In genomic region chr2:180290503-180290902, GRCm38 (mm10) we compare ENCODE assay signal across 25 mouse cellular contexts. TPM values are rescaled to one million over a fixed set of nuclear protein-coding genes. Genes with fewer than 3 reads are reported as not detected.
DNase-seq lines count a peak whose midpoint lies in the region; ATAC-seq and TF ChIP-seq lines count a peak whose summit lies in the region.
"Had no signal": no experiment of that assay in that cellular context is flagged by ENCODE, and none has a peak within 500 bp of the region (broad histone marks: within the 10 kb centered on the region; RNA-seq: fewer than 3 reads in every experiment).

No protein-coding gene starts in this region.

- H3K27me3 ChIP-seq in heart, embryonic 11.5 days (ENCODE audit: control insufficient read depth, insufficient read depth, low read length): no peaks in the 10 kb centered on the region
- H3K27me3 ChIP-seq in kidney, embryonic 16.5 days (ENCODE audit: insufficient read depth, low read length): no peaks in the 10 kb centered on the region
- no peaks in the 10 kb centered on the region for H3K27me3 ChIP-seq in midbrain, embryonic 11.5 days (ENCODE audit: control insufficient read depth, insufficient read depth, low read length)
- no peaks in the 10 kb centered on the region for H3K27me3 ChIP-seq in midbrain, embryonic 14.5 days (ENCODE audit: control insufficient read depth, insufficient read depth, low read length)
- no peaks in the 10 kb centered on the region for H3K27me3 ChIP-seq in forebrain, postnatal 0 days (ENCODE audit: insufficient read depth, low read length)
- H3K27me3 ChIP-seq: limb, embryonic 12.5 days; midbrain, embryonic 12.5 days had no signal

- H3K9me3 ChIP-seq in heart, embryonic 11.5 days (replicated peaks; ENCODE audit: control insufficient read depth, low read length): no peaks in the 10 kb centered on the region
- H3K9me3 ChIP-seq in kidney, embryonic 16.5 days (ENCODE audit: low read length): no peaks in the 10 kb centered on the region
- no peaks in the 10 kb centered on the region for H3K9me3 ChIP-seq in midbrain, embryonic 11.5 days (ENCODE audit: control insufficient read depth, low read length)
- no peaks in the 10 kb centered on the region for H3K9me3 ChIP-seq in midbrain, embryonic 14.5 days (ENCODE audit: control insufficient read depth, low read length)
- no peaks in the 10 kb centered on the region for H3K9me3 ChIP-seq in forebrain, postnatal 0 days (ENCODE audit: low read length)
- H3K9me3 ChIP-seq: hindbrain, embryonic 13.5 days; limb, embryonic 12.5 days; midbrain, embryonic 12.5 days had no signal

- no peak for ATAC-seq in heart, embryonic 11.5 days (replicated peaks; ENCODE audit: insufficient number of reproducible peaks, low FRiP score, low TSS enrichment)
- no peak for ATAC-seq in kidney, embryonic 16.5 days (ENCODE audit: low FRiP score, low TSS enrichment)
- ATAC-seq in midbrain, embryonic 11.5 days (ENCODE audit: low FRiP score): no peak
- no peak for ATAC-seq in midbrain, embryonic 14.5 days (ENCODE audit: low FRiP score, low TSS enrichment)
- no peak for ATAC-seq in forebrain, postnatal 0 days
- ATAC-seq: forebrain, embryonic 16.5 days; liver, postnatal 0 days had no signal

- intact Hi-C loops in heart, postnatal 10 days (cut with DNase I): no loop called here

- TF ChIP-seq CTCF in forebrain, postnatal 0 days (IDR thresholded peaks at IDR 0.05; ENCODE audit: low read depth): no peak

- H3K4me1 ChIP-seq in heart, embryonic 11.5 days (ENCODE audit: control insufficient read depth, insufficient read depth, low read length): peaks cover 22% of the 10 kb centered on the region
- no peaks in the 10 kb centered on the region for H3K4me1 ChIP-seq in kidney, embryonic 16.5 days (ENCODE audit: insufficient read depth, low read length)
- no peaks in the 10 kb centered on the region for H3K4me1 ChIP-seq in midbrain, embryonic 11.5 days (ENCODE audit: control insufficient read depth, insufficient read depth, low read length)
- no peaks in the 10 kb centered on the region for H3K4me1 ChIP-seq in midbrain, embryonic 14.5 days (ENCODE audit: control insufficient read depth, insufficient read depth, low read length)
- H3K4me1 ChIP-seq in forebrain, postnatal 0 days (ENCODE audit: insufficient read depth): no peaks in the 10 kb centered on the region
- H3K4me1 ChIP-seq: hindbrain, embryonic 13.5 days; midbrain, embryonic 12.5 days had no signal

- no peak overlapping the region for H3K27ac ChIP-seq in heart, embryonic 11.5 days (ENCODE audit: low read depth, low read length)
- peak overlapping the region; percentile 87; the same call in 1 of the 2 replicates for H3K27ac ChIP-seq in kidney, embryonic 16.5 days (ENCODE audit: low read length)
- no peak overlapping the region for H3K27ac ChIP-seq in midbrain, embryonic 11.5 days (ENCODE audit: low read depth, low read length)
- H3K27ac ChIP-seq in midbrain, embryonic 14.5 days (replicated peaks; ENCODE audit: low read depth, low read length): no peak overlapping the region
- H3K27ac ChIP-seq in forebrain, postnatal 0 days (ENCODE audit: low read depth, low read length): no peak overlapping the region
- H3K27ac ChIP-seq: hindbrain, embryonic 13.5 days; limb, embryonic 12.5 days; macrophage; midbrain, embryonic 12.5 days had no signal

- DNase-seq in heart, postnatal 10 days: no peak
- DNase-seq in kidney, postnatal 36 days: no peak
- peak; percentile 35 for DNase-seq in midbrain, embryonic 11.5 days (ENCODE audit: low spot score, missing footprints)
- no peak for DNase-seq in midbrain, embryonic 14.5 days
- no peak for DNase-seq in forebrain, postnatal 0 days
- no peak for DNase-seq in right cerebral cortex, postnatal 4 days
- DNase-seq: adrenal gland, postnatal 36 days; cerebellum, adult 9-10 months; gastrocnemius, postnatal 25 days; heart, adult 18-20 months; heart, postnatal 14 days; liver, postnatal 0 days; thymus, postnatal 14 days had no signal

- H3K36me3 ChIP-seq in heart, embryonic 11.5 days (ENCODE audit: control insufficient read depth, insufficient read depth, low read length): no peaks in the 10 kb centered on the region
- H3K36me3 ChIP-seq in kidney, embryonic 16.5 days (ENCODE audit: insufficient read depth, low read length): no peaks in the 10 kb centered on the region
- no peaks in the 10 kb centered on the region for H3K36me3 ChIP-seq in midbrain, embryonic 11.5 days (ENCODE audit: control insufficient read depth, insufficient read depth, low read length)
- H3K36me3 ChIP-seq in midbrain, embryonic 14.5 days (ENCODE audit: control insufficient read depth, insufficient read depth, low read length): no peaks in the 10 kb centered on the region
- no peaks in the 10 kb centered on the region for H3K36me3 ChIP-seq in forebrain, postnatal 0 days (ENCODE audit: insufficient read depth)
- H3K36me3 ChIP-seq: hindbrain, embryonic 13.5 days; limb, embryonic 12.5 days; midbrain, embryonic 12.5 days had no signal

- peak overlapping the region; percentile 43 for H3K4me2 ChIP-seq in heart, embryonic 11.5 days
- H3K4me2 ChIP-seq in kidney, embryonic 16.5 days (replicated peaks; ENCODE audit: low read depth, low read length): no peak overlapping the region
- H3K4me2 ChIP-seq in midbrain, embryonic 11.5 days: no peak overlapping the region
- H3K4me2 ChIP-seq in midbrain, embryonic 14.5 days (ENCODE audit: low read length): no peak overlapping the region
- no peak overlapping the region for H3K4me2 ChIP-seq in forebrain, postnatal 0 days (ENCODE audit: low read depth)
- H3K4me2 ChIP-seq: hindbrain, embryonic 13.5 days; limb, embryonic 12.5 days; liver, embryonic 11.5 days; midbrain, embryonic 12.5 days had no signal

- H3K4me3 ChIP-seq in heart, embryonic 11.5 days (ENCODE audit: low read depth, low read length): no peak overlapping the region
- H3K4me3 ChIP-seq in kidney, embryonic 16.5 days (ENCODE audit: low read length): no peak overlapping the region
- H3K4me3 ChIP-seq in midbrain, embryonic 11.5 days (ENCODE audit: low read depth, low read length): no peak overlapping the region
- H3K4me3 ChIP-seq in midbrain, embryonic 14.5 days (replicated peaks; ENCODE audit: low read depth, low read length): no peak overlapping the region
- no peak overlapping the region for H3K4me3 ChIP-seq in forebrain, postnatal 0 days (ENCODE audit: low read depth, low read length)
- H3K4me3 ChIP-seq: hindbrain, embryonic 13.5 days; limb, embryonic 12.5 days; midbrain, embryonic 12.5 days had no signal

- H3K9ac ChIP-seq in heart, embryonic 11.5 days (ENCODE audit: low read depth, low read length): no peak overlapping the region
- no peak overlapping the region for H3K9ac ChIP-seq in kidney, embryonic 16.5 days (replicated peaks; ENCODE audit: low read length)
- no peak overlapping the region for H3K9ac ChIP-seq in midbrain, embryonic 11.5 days (ENCODE audit: low read length)
- no peak overlapping the region for H3K9ac ChIP-seq in midbrain, embryonic 14.5 days (replicated peaks; ENCODE audit: low read length)
- no peak overlapping the region for H3K9ac ChIP-seq in forebrain, postnatal 0 days
- H3K9ac ChIP-seq: hindbrain, embryonic 13.5 days; limb, embryonic 12.5 days; liver, postnatal 0 days; midbrain, embryonic 12.5 days had no signal

- 29% methylated on average over 6 of the region's 6 CpGs for WGBS in heart, embryonic 11.5 days (ENCODE audit: insufficient replicate concordance)
- WGBS in kidney, embryonic 16.5 days: 53% methylated on average over 6 of the region's 6 CpGs
- WGBS in midbrain, embryonic 11.5 days: 65% methylated on average over 6 of the region's 6 CpGs
- WGBS in midbrain, embryonic 14.5 days: 72% methylated on average over 6 of the region's 6 CpGs
- WGBS in forebrain, postnatal 0 days: 74% methylated on average over 6 of the region's 6 CpGs

RNA-seq across cellular contexts. Expression of gene Rbbp8nl, which starts 0.8 kb away (rescaled TPM):
- polyA plus RNA-seq in heart, embryonic 11.5 days (2014; fragmentation: Nextera tagmentation; extraction: Ambion mirVana): 0.10 TPM in 1 of 2 replicates, not detected in the other
- not detected for total RNA-seq in heart, postnatal 10 days (2021)
- 1.5 and 1.6 TPM in 2 replicates for polyA plus RNA-seq in kidney, embryonic 16.5 days (2015; fragmentation: Nextera tagmentation; extraction: Ambion mirVana)
- not detected in 2 replicates for polyA plus RNA-seq in midbrain, embryonic 11.5 days (2014; fragmentation: Nextera tagmentation; extraction: Ambion mirVana)
- not detected in 2 replicates for polyA plus RNA-seq in midbrain, embryonic 14.5 days (2014; fragmentation: Nextera tagmentation; extraction: Ambion mirVana)
- total RNA-seq in forebrain, postnatal 0 days (2014; rRNA removed): not detected in 2 replicates
- not detected in 2 replicates for polyA plus RNA-seq in forebrain, postnatal 0 days (2015; fragmentation: Nextera tagmentation; extraction: Ambion mirVana)
- total RNA-seq: adrenal gland, postnatal 36 days; gastrocnemius, postnatal 25 days; heart, adult 18-20 months; heart, postnatal 14 days; layer of hippocampus, adult 8-10 months; left cerebral cortex, postnatal 14 days; monocyte, adult 5-6 weeks; neutrophil, adult 5-6 weeks had no signal
- polyA plus RNA-seq: forebrain, embryonic 16.5 days; hindbrain, embryonic 13.5 days; liver, postnatal 0 days; macrophage had no signal

RNA-seq across cellular contexts. Expression of gene Cables2, which starts 17.2 kb away (rescaled TPM):
- 11.8 TPM in 2 replicates for polyA plus RNA-seq in heart, embryonic 11.5 days (2014; fragmentation: Nextera tagmentation; extraction: Ambion mirVana)
- 10 to 100 TPM; 16.5 to 16.7 TPM for total RNA-seq in heart, postnatal 10 days (2021)
- polyA plus RNA-seq in kidney, embryonic 16.5 days (2015; fragmentation: Nextera tagmentation; extraction: Ambion mirVana): 6.7 and 11.2 TPM in 2 replicates
- 13.3 and 14.4 TPM in 2 replicates for polyA plus RNA-seq in midbrain, embryonic 11.5 days (2014; fragmentation: Nextera tagmentation; extraction: Ambion mirVana)
- 32.0 and 37.5 TPM in 2 replicates for polyA plus RNA-seq in midbrain, embryonic 14.5 days (2014; fragmentation: Nextera tagmentation; extraction: Ambion mirVana)
- total RNA-seq in forebrain, postnatal 0 days (2014; rRNA removed): 46.6 and 58.8 TPM in 2 replicates
- 21.1 and 28.4 TPM in 2 replicates for polyA plus RNA-seq in forebrain, postnatal 0 days (2015; fragmentation: Nextera tagmentation; extraction: Ambion mirVana)

RNA-seq across cellular contexts. Expression of gene Rps21, which starts 33.3 kb away (rescaled TPM):
- 347 and 390 TPM in 2 replicates for polyA plus RNA-seq in heart, embryonic 11.5 days (2014; fragmentation: Nextera tagmentation; extraction: Ambion mirVana)
- total RNA-seq in heart, postnatal 10 days (2021): 100 to 1,000 TPM; 575 to 597 TPM
- polyA plus RNA-seq in kidney, embryonic 16.5 days (2015; fragmentation: Nextera tagmentation; extraction: Ambion mirVana): 435 and 485 TPM in 2 replicates
- 443 and 494 TPM in 2 replicates for polyA plus RNA-seq in midbrain, embryonic 11.5 days (2014; fragmentation: Nextera tagmentation; extraction: Ambion mirVana)
- polyA plus RNA-seq in midbrain, embryonic 14.5 days (2014; fragmentation: Nextera tagmentation; extraction: Ambion mirVana): 409 and 512 TPM in 2 replicates
- total RNA-seq in forebrain, postnatal 0 days (2014; rRNA removed): 848 and 1,386 TPM in 2 replicates
- polyA plus RNA-seq in forebrain, postnatal 0 days (2015; fragmentation: Nextera tagmentation; extraction: Ambion mirVana): 439 and 570 TPM in 2 replicates

RNA-seq across cellular contexts. Expression of gene Gata5, which starts 44.0 kb away (rescaled TPM):
- polyA plus RNA-seq in heart, embryonic 11.5 days (2014; fragmentation: Nextera tagmentation; extraction: Ambion mirVana): 25.7 and 28.0 TPM in 2 replicates
- 1 to 10 TPM; 1.0 to 1.2 TPM for total RNA-seq in heart, postnatal 10 days (2021)
- 3.9 and 4.6 TPM in 2 replicates for polyA plus RNA-seq in kidney, embryonic 16.5 days (2015; fragmentation: Nextera tagmentation; extraction: Ambion mirVana)
- polyA plus RNA-seq in midbrain, embryonic 11.5 days (2014; fragmentation: Nextera tagmentation; extraction: Ambion mirVana): not detected in 2 replicates
- not detected in 2 replicates for polyA plus RNA-seq in midbrain, embryonic 14.5 days (2014; fragmentation: Nextera tagmentation; extraction: Ambion mirVana)
- total RNA-seq in forebrain, postnatal 0 days (2014; rRNA removed): not detected in 2 replicates
- not detected in 2 replicates for polyA plus RNA-seq in forebrain, postnatal 0 days (2015; fragmentation: Nextera tagmentation; extraction: Ambion mirVana)
- total RNA-seq: gastrocnemius, postnatal 25 days; layer of hippocampus, adult 8-10 months; left cerebral cortex, postnatal 14 days; monocyte, adult 5-6 weeks; neutrophil, adult 5-6 weeks had no signal
- polyA plus RNA-seq: forebrain, embryonic 16.5 days; macrophage; midbrain, embryonic 12.5 days had no signal
